ENCODE assay signal across 18 mouse cellular contexts in the genomic region with DNA sequence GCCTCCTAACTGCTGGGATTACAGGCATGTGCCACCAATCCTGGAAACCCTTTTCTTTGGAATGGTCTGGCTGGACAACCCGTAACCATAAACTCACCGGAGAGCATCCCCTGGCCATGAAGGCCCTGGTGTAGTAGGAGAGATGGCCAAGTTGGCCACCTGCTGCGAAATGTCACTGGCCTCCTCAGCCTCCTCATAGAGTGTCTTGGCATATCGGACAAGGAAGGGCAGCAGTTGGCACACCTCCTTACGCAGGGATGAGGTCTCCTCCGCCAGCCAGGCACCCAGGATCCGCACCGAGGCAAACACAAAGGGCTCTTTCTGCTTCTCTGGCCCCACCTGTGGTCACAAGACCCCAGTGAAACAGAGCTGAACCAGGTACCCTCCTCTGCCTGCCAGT. TPM values are rescaled to one million over a fixed set of nuclear protein-coding genes. Genes with fewer than 3 reads are reported as not detected.
DNase-seq lines count a peak whose midpoint lies in the region; ATAC-seq and TF ChIP-seq lines count a peak whose summit lies in the region.
"Had no signal": no experiment of that assay in that cellular context is flagged by ENCODE, and none has a peak within 500 bp of the region (broad histone marks: within the 10 kb centered on the region; RNA-seq: fewer than 3 reads in every experiment).

No protein-coding gene starts in this region.

- H3K4me2 ChIP-seq in forebrain, embryonic 11.5 days (ENCODE audit: low read depth, low read length, severe bottlenecking), result no peak overlapping the region
- H3K4me2 ChIP-seq in forebrain, embryonic 15.5 days (replicated peaks), result no peak overlapping the region
- H3K4me2 ChIP-seq in limb, embryonic 13.5 days (replicated peaks), result no peak overlapping the region
- H3K4me2 ChIP-seq: heart, embryonic 13.5 days had no signal

- no peak overlapping the region for H3K27ac ChIP-seq in forebrain, embryonic 11.5 days (ENCODE audit: low read depth, low read length)
- H3K27ac ChIP-seq in forebrain, embryonic 15.5 days (replicated peaks), result no peak overlapping the region
- no peak overlapping the region for H3K27ac ChIP-seq in left cerebral cortex, adult 2 months
- no peak overlapping the region for H3K27ac ChIP-seq in limb, embryonic 13.5 days
- H3K27ac ChIP-seq: heart, embryonic 13.5 days; macrophage had no signal

- peaks cover 16% of the 10 kb centered on the region for H3K4me1 ChIP-seq in forebrain, embryonic 11.5 days (replicated peaks; ENCODE audit: control insufficient read depth, insufficient read depth, low read length)
- H3K4me1 ChIP-seq in forebrain, embryonic 15.5 days, result peaks cover 56% of the 10 kb centered on the region
- peaks cover 49% of the 10 kb centered on the region for H3K4me1 ChIP-seq in limb, embryonic 13.5 days

- no peak for ATAC-seq in forebrain, embryonic 11.5 days (replicated peaks; ENCODE audit: low FRiP score)
- no peak for ATAC-seq in forebrain, embryonic 15.5 days (replicated peaks)
- ATAC-seq in limb, embryonic 13.5 days (ENCODE audit: low FRiP score, low read depth), result no peak
- no peak for ATAC-seq in megakaryocyte progenitor cell, adult 5-6 weeks (replicated peaks; ENCODE audit: poor library complexity)
- no peak for ATAC-seq in megakaryocyte-erythroid progenitor cell, adult 5-6 weeks (replicated peaks; ENCODE audit: low FRiP score, low TSS enrichment, poor library complexity, severe bottlenecking)

- no peak overlapping the region for H3K9ac ChIP-seq in forebrain, embryonic 11.5 days (ENCODE audit: low read length)
- no peak overlapping the region for H3K9ac ChIP-seq in forebrain, embryonic 15.5 days (replicated peaks)
- 0 out of 2 replicates have a peak overlapping the region, but pooled peaks have one; percentile 31 for H3K9ac ChIP-seq in limb, embryonic 13.5 days

- peak; percentile 42 for DNase-seq in forebrain, embryonic 11.5 days (ENCODE audit: low spot score)
- no peak for DNase-seq in left cerebral cortex, adult 2 months (ENCODE audit: extremely low spot score in 1 of 2, low spot score in 2 of 2)
- no peak for DNase-seq in left cerebral cortex, postnatal 4 days
- DNase-seq in cerebellum, adult 9-10 months, result peak; percentile 67
- DNase-seq: adrenal gland, adult 2 months; kidney, adult 11 months; kidney, postnatal 4 days; liver; lung, adult 2 months had no signal

- no peaks in the 10 kb centered on the region; the same call in 1 of the 2 replicates for H3K36me3 ChIP-seq in forebrain, embryonic 11.5 days (ENCODE audit: control insufficient read depth, insufficient read depth, low read length)
- peaks cover 46% of the 10 kb centered on the region for H3K36me3 ChIP-seq in forebrain, embryonic 15.5 days
- H3K36me3 ChIP-seq in limb, embryonic 13.5 days, result peaks cover 66% of the 10 kb centered on the region

- intact Hi-C loops in left cerebral cortex, adult 2 months (cut with DNase I), result no loop called here
- intact Hi-C loops in left cerebral cortex, postnatal 4 days (cut with DNase I), result no loop called here

- H3K4me3 ChIP-seq in forebrain, embryonic 11.5 days (ENCODE audit: low read depth, low read length), result no peak overlapping the region
- no peak overlapping the region for H3K4me3 ChIP-seq in forebrain, embryonic 15.5 days
- H3K4me3 ChIP-seq in left cerebral cortex, adult 2 months, result peak overlapping the region; percentile 98
- no peak overlapping the region for H3K4me3 ChIP-seq in limb, embryonic 13.5 days
- H3K4me3 ChIP-seq: heart, embryonic 13.5 days had no signal

- no peaks in the 10 kb centered on the region for H3K9me3 ChIP-seq in forebrain, embryonic 11.5 days (ENCODE audit: control insufficient read depth, low read length)
- H3K9me3 ChIP-seq in forebrain, embryonic 15.5 days, result no peaks in the 10 kb centered on the region
- no peaks in the 10 kb centered on the region for H3K9me3 ChIP-seq in limb, embryonic 13.5 days
- H3K9me3 ChIP-seq: heart, embryonic 13.5 days had no signal

- WGBS in forebrain, embryonic 11.5 days, result 95% methylated on average over 8 of the region's 8 CpGs
- 91% methylated on average over 8 of the region's 8 CpGs for WGBS in forebrain, embryonic 15.5 days
- 94% methylated on average over 8 of the region's 8 CpGs for WGBS in limb, embryonic 13.5 days

- no peaks in the 10 kb centered on the region for H3K27me3 ChIP-seq in forebrain, embryonic 11.5 days (ENCODE audit: control insufficient read depth, insufficient read depth, low read length)
- H3K27me3 ChIP-seq in forebrain, embryonic 15.5 days, result no peaks in the 10 kb centered on the region
- H3K27me3 ChIP-seq in limb, embryonic 13.5 days, result no peaks in the 10 kb centered on the region

- no peak for TF ChIP-seq CTCF in left cerebral cortex, adult 2 months (IDR thresholded peaks at IDR 0.05)

RNA-seq across cellular contexts. Expression of gene Ncdn, which starts 4.9 kb away (rescaled TPM):
- polyA plus RNA-seq in forebrain, embryonic 11.5 days (2014; fragmentation: Nextera tagmentation; extraction: Ambion mirVana), result 37.3 and 39.7 TPM in 2 replicates
- 95.0 and 102 TPM in 2 replicates for polyA plus RNA-seq in forebrain, embryonic 15.5 days (2015; fragmentation: Nextera tagmentation; extraction: Ambion mirVana)
- total RNA-seq in left cerebral cortex, adult 2 months (2021), result 1,000 to 10,000 TPM in 1 of 2 experiments, 100 to 1,000 TPM in 1; 980 to 1,003 TPM
- total RNA-seq in left cerebral cortex, postnatal 4 days (2021), result 100 to 1,000 TPM; 291 to 313 TPM
- 31.8 and 34.6 TPM in 2 replicates for polyA plus RNA-seq in limb, embryonic 13.5 days (2015; fragmentation: Nextera tagmentation; extraction: Ambion mirVana)
- 8.9 and 9.6 TPM in 2 replicates for total RNA-seq in megakaryocyte progenitor cell, adult 5-6 weeks (2015)
- 8.2 and 8.5 TPM in 2 replicates for total RNA-seq in megakaryocyte progenitor cell, adult 5-6 weeks (2017)
- total RNA-seq in megakaryocyte-erythroid progenitor cell, adult 5-6 weeks (2014; fragmentation: Nextera tagmentation), result 14.3 and 22.2 TPM in 2 replicates
- total RNA-seq in megakaryocyte-erythroid progenitor cell, adult 5-6 weeks (2017), result 5.9 and 11.7 TPM in 2 replicates

RNA-seq across cellular contexts. Expression of gene AU040320, which starts 5.0 kb away (rescaled TPM):
- polyA plus RNA-seq in forebrain, embryonic 11.5 days (2014; fragmentation: Nextera tagmentation; extraction: Ambion mirVana), result 30.1 and 31.5 TPM in 2 replicates
- polyA plus RNA-seq in forebrain, embryonic 15.5 days (2015; fragmentation: Nextera tagmentation; extraction: Ambion mirVana), result 32.2 and 35.4 TPM in 2 replicates
- total RNA-seq in left cerebral cortex, adult 2 months (2021), result 10 to 100 TPM; 53.5 to 59.9 TPM
- 10 to 100 TPM; 49.2 to 49.4 TPM for total RNA-seq in left cerebral cortex, postnatal 4 days (2021)
- polyA plus RNA-seq in limb, embryonic 13.5 days (2015; fragmentation: Nextera tagmentation; extraction: Ambion mirVana), result 16.9 and 17.6 TPM in 2 replicates
- 11.6 and 14.3 TPM in 2 replicates for total RNA-seq in megakaryocyte progenitor cell, adult 5-6 weeks (2015)
- 12.5 and 19.1 TPM in 2 replicates for total RNA-seq in megakaryocyte progenitor cell, adult 5-6 weeks (2017)
- total RNA-seq in megakaryocyte-erythroid progenitor cell, adult 5-6 weeks (2014; fragmentation: Nextera tagmentation), result 24.1 and 25.1 TPM in 2 replicates
- total RNA-seq in megakaryocyte-erythroid progenitor cell, adult 5-6 weeks (2017), result 9.7 and 20.0 TPM in 2 replicates

RNA-seq across cellular contexts. Expression of gene Tfap2e, which starts 12.3 kb away (rescaled TPM):
- polyA plus RNA-seq in forebrain, embryonic 11.5 days (2014; fragmentation: Nextera tagmentation; extraction: Ambion mirVana), result 0.21 and 0.32 TPM in 2 replicates
- 0.78 and 1.0 TPM in 2 replicates for polyA plus RNA-seq in forebrain, embryonic 15.5 days (2015; fragmentation: Nextera tagmentation; extraction: Ambion mirVana)
- total RNA-seq in left cerebral cortex, adult 2 months (2021), result not detected
- total RNA-seq in left cerebral cortex, postnatal 4 days (2021), result not detected
- 0.06 TPM in 1 of 2 replicates, not detected in the other for polyA plus RNA-seq in limb, embryonic 13.5 days (2015; fragmentation: Nextera tagmentation; extraction: Ambion mirVana)
- not detected in 2 replicates for total RNA-seq in megakaryocyte progenitor cell, adult 5-6 weeks (2015)
- total RNA-seq in megakaryocyte progenitor cell, adult 5-6 weeks (2017), result not detected in 2 replicates
- total RNA-seq in megakaryocyte-erythroid progenitor cell, adult 5-6 weeks (2014; fragmentation: Nextera tagmentation), result not detected in 2 replicates
- total RNA-seq in megakaryocyte-erythroid progenitor cell, adult 5-6 weeks (2017), result not detected in 2 replicates
- total RNA-seq: adrenal gland, adult 2 months; gastrocnemius, adult 18-20 months; hematopoietic stem cell, adult 5-6 weeks had no signal
- polyA plus RNA-seq: adrenal gland, adult 2 months; heart, embryonic 13.5 days; macrophage; stomach, embryonic 16.5 days had no signal

Comparison
In these comparisons a context has a peak if more than half of its experiments do, and no peak if none do; other contexts are left out.
1. DNase-seq: peak in forebrain, embryonic 11.5 days (single experiment) and cerebellum, adult 9-10 months (single experiment); none in left cerebral cortex, adult 2 months (0 of 2) and left cerebral cortex, postnatal 4 days (single experiment).
2. RNA of gene Ncdn, which starts 4.9 kb away (total RNA-seq): 980 to 1,003 TPM in left cerebral cortex, adult 2 months and 291 to 313 TPM in left cerebral cortex, postnatal 4 days; 5.9 to 22.2 TPM in megakaryocyte-erythroid progenitor cell, adult 5-6 weeks and 8.2 to 9.6 TPM in megakaryocyte progenitor cell, adult 5-6 weeks; every median in the first group is over 10 times any median in the second.